Mouse (Mus musculus) cerebellum, adult 2 months (tissue): ENCODE results near the gene Pwwp2a.

Source experiments
- CTCF ChIP-seq: fragments of 200-500 bp; IDR thresholded peaks from 2 replicates; pipeline ENCODE4 v1.5.1; 2011; ENCODE audit warnings: low read depth, mild to moderate bottlenecking, control low read depth, low read length, moderate library complexity, borderline replicate concordance; ENCODE audit not compliant: insufficient read depth
- POLR2A ChIP-seq: fragments of 200-500 bp; IDR thresholded peaks from 2 replicates; pipeline ENCODE4 v1.6.1; 2011; ENCODE audit warnings: low read length, control low read depth, borderline replicate concordance; ENCODE audit not compliant: insufficient read depth

- TF ChIP-seq POLR2A (no peak), CTCF (no peak)
Measured at GRCm38 (mm10) chr11:43728737-43729301, 47.0 kb downstream of the Pwwp2a start.
